9 mouse cellular contexts compared by ENCODE assay signal in the genomic region with DNA sequence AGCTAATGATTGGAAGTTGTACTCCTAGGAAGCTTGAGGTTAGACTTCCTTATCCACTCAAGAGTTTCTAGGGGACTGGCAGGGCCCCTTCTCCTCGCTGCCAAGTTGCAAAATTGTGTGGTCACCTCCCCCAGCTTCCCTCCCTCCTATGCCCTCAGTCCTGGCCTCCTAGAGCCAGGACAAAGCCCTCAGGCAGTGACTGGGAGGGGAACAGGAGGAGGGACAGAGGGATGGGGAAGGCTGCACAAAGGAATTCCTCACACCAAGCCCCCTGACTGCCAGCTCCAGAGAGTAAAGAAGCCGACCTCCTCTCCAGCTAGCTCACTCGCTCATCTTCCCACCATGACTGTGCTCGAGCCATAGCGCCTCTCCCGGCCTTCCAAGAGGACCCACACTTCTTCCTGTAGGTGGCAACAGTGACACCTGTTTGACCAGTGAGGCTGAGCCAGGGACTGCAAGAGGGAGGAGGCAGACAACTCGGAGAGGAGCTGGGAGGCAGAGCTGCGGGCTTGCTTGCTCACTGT. TPM values are rescaled to one million over a fixed set of nuclear protein-coding genes. Genes with fewer than 3 reads are reported as not detected.
DNase-seq lines count a peak whose midpoint lies in the region; ATAC-seq and TF ChIP-seq lines count a peak whose summit lies in the region.
"Had no signal": no experiment of that assay in that cellular context is flagged by ENCODE, and none has a peak within 500 bp of the region (broad histone marks: within the 10 kb centered on the region; RNA-seq: fewer than 3 reads in every experiment).

A gene (plus strand): TSS at position 209 of the 524 bp plus-strand sequence.

- peak; percentile 83 for ATAC-seq in Patski
- peak; percentile 77 for ATAC-seq in embryonic facial prominence, embryonic 12.5 days (ENCODE audit: insufficient number of reproducible peaks, insufficient read depth, low FRiP score, low TSS enrichment)

- TF ChIP-seq CTCF in Patski (IDR thresholded peaks at IDR 0.05): no peak

- peaks cover 6% of the 10 kb centered on the region for H3K27me3 ChIP-seq in Patski
- H3K27me3 ChIP-seq in embryonic facial prominence, embryonic 12.5 days: peaks cover 8% of the 10 kb centered on the region; the same call in 1 of the 2 replicates

- H3K4me3 ChIP-seq in embryonic facial prominence, embryonic 12.5 days: no peak within 1 kb of the TSS
- H3K4me3 ChIP-seq: erythroblast, embryonic 14.5 days had no signal

- H3K4me2 ChIP-seq in embryonic facial prominence, embryonic 12.5 days (replicated peaks): peak within 1 kb of the TSS; percentile 41

- WGBS in embryonic facial prominence, embryonic 12.5 days: 11% methylated on average over 8 of the region's 8 CpGs

- H3K9ac ChIP-seq in embryonic facial prominence, embryonic 12.5 days: peak within 1 kb of the TSS; percentile 24; the same call in 1 of the 2 replicates

- no peak within 1 kb of the TSS for H3K27ac ChIP-seq in embryonic facial prominence, embryonic 12.5 days

- H3K4me1 ChIP-seq in embryonic facial prominence, embryonic 12.5 days: 0 out of 2 replicates have a peak, but pooled peaks cover 3% of the 10 kb centered on the region

- no peaks in the 10 kb centered on the region for H3K9me3 ChIP-seq in embryonic facial prominence, embryonic 12.5 days

- POLR2A ChIA-PET in Patski (lab: Charles Lee): interaction anchor here (0.6 to 0.7 kb wide), 4 partner anchors 16 to 1365 kb away, joined by 3 to 7 read pairs (median 4); no protein-coding TSS in a partner anchor

- H3K36me3 ChIP-seq in embryonic facial prominence, embryonic 12.5 days: peaks cover 14% of the 10 kb centered on the region

- intact Hi-C loops in heart, postnatal 10 days (cut with DNase I): loop anchor here (10.0 kb wide), 2 partner anchors 105 to 205 kb away; a partner anchor contains a TSS

- DNase-seq in 3T3-L1 (ENCODE audit: low read depth, low spot score): peak; percentile 64
- no peak for DNase-seq in Patski (ENCODE audit: low read depth, low spot score)
- peak; percentile 37 to 38 for DNase-seq in heart, postnatal 10 days
- DNase-seq in kidney, postnatal 4 days: peak; percentile 39 to 60
- DNase-seq in lung, postnatal 10 days: peak; percentile 38
- peak; percentile 77 for DNase-seq in retina, postnatal 1 day
- DNase-seq in spleen, postnatal 36 days (ENCODE audit: low spot score in 2 of 2): no peak

- CTCF ChIA-PET in Patski (lab: Charles Lee): interaction anchor here (1.1 to 1.4 kb wide), 4 partner anchors 9 to 76 kb away, joined by 3 read pairs; no protein-coding TSS in a partner anchor

- in situ Hi-C loops in Patski (cut with MboI; ENCODE audit: low pct_unique_long_range_greater_than_20kb): loop anchor here (10.0 kb wide), 1 partner anchor 105 kb away; a partner anchor contains a TSS

RNA-seq across cellular contexts. Expression of the gene that starts here (rescaled TPM):
- polyA plus RNA-seq in Patski (2021): 7.5 TPM
- 2.7 and 3.4 TPM in 2 replicates for polyA plus RNA-seq in embryonic facial prominence, embryonic 12.5 days (2016; fragmentation: Nextera tagmentation; extraction: Ambion mirVana)
- total RNA-seq in heart, postnatal 10 days (2021): under 1 TPM in 1 of 2 experiments, not detected in 1; 0.55 TPM
- polyA plus RNA-seq: erythroblast, embryonic 14.5 days had no signal

Comparison
In these comparisons a context has a peak if more than half of its experiments do, and no peak if none do; other contexts are left out.
1. Peak in DNase-seq in heart, postnatal 10 days; RNA of the gene not detected or under 1 TPM.
2. DNase-seq: peak in 3T3-L1 (single experiment), kidney, postnatal 4 days (2 of 2), lung, postnatal 10 days (single experiment) and retina, postnatal 1 day (single experiment); none in Patski (single experiment) and spleen, postnatal 36 days (0 of 2).